Mouse (Mus musculus): Measurements from ENCODE around the gene Slit3.

DNA sequence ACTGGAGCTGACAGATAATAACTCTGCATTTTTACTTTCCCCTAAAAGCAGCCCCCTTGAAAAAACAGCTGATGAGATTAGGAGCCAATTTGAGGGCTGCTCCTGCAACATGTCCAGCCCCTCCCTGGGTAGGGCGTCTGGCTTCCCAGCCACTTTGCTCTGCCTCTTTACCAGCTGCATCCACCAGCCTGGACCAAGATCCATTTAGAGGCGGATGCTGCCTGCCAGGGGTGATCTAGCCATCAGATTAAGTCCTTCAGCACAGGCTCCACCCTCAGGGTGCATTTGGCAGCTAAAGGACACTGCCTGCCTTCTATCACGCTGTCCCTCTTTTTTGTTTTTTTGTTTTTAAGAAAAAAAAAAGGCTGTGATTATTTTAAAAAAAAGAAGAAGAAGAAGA is 493.5 kb downstream of the Slit3 start:
- no peak for TF ChIP-seq CTCF (IDR thresholded peaks at IDR 0.05; ENCODE audit: low read depth)
- no peak for TF ChIP-seq EP300 (IDR thresholded peaks at IDR 0.05; ENCODE audit: low read depth)

Measured in liver, embryonic 14.5 days (tissue).